Mouse (Mus musculus) monocyte, adult 5-6 weeks (primary cell): ENCODE measurements around the gene Fbxl18. TPM values are rescaled to one million over a fixed set of nuclear protein-coding genes. Genes with fewer than 3 reads are reported as not detected.

ENCODE experiments used
- ATAC-seq: fragments of 153-309, 156-312 bp; replicated peaks from 2 replicates; pipeline ENCODE4 v1.8.0; 2017; ENCODE audit warnings: mild to moderate bottlenecking; ENCODE audit not compliant: low TSS enrichment, insufficient number of reproducible peaks, severe bottlenecking, poor library complexity, low FRiP score
- total RNA-seq: library from RNA; stranded (forward); fragments of 200-1000, 200-491, 200-594 nt; gene quantifications from 3 replicates; pipeline ENCODE4 v1.2.3, GENCODE M21; 2017

The Fbxl18 gene
- total RNA-seq, 1 experiment from 2014 or later = 2.3 TPM

DNA sequence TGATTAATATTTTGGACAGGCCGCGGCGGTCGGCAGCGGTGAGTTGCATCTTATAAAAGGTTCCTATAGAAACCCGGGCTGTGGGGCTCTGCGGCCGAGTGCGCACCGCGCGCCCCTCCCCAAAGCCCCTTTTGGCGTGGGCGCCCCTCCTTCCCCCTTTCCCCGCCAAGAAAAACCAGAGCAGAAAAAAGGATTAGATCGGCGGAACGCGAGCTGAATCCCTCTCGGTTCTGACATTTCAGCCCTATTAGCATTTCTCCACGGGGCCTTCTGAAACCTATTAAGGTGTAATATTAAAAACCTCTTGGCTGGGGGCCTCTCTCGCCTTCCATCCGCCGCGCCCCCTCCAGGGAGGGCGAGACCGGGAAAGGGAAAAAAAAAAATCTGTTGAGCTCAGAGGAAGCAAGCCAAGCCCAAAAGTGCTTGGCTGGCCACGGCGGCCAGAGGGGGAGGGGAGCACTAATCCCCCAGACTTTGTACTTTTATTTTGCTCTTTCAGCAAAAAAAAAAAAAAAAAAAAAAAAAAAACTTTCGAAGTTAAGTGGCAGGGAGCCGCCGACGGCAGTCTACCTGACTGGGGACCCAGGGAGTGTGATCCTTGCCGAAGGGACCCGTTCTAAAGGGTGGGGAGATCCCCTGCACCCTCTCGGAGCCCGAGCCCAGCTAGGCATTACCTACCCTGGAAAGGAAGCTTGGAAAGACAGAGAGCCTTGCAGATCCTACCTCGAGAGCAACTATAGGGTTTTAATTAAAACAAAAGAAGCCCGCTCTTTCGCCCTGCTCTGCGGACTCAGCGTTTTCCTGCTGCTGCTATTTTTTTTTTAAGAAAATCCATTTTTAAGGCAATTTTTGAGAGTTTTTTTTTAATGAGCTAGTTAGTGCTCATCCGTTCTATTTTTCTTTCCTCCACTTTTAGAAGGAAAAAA lies 76.5 kb downstream of the Fbxl18 start:
- no peak for ATAC-seq

DNA sequence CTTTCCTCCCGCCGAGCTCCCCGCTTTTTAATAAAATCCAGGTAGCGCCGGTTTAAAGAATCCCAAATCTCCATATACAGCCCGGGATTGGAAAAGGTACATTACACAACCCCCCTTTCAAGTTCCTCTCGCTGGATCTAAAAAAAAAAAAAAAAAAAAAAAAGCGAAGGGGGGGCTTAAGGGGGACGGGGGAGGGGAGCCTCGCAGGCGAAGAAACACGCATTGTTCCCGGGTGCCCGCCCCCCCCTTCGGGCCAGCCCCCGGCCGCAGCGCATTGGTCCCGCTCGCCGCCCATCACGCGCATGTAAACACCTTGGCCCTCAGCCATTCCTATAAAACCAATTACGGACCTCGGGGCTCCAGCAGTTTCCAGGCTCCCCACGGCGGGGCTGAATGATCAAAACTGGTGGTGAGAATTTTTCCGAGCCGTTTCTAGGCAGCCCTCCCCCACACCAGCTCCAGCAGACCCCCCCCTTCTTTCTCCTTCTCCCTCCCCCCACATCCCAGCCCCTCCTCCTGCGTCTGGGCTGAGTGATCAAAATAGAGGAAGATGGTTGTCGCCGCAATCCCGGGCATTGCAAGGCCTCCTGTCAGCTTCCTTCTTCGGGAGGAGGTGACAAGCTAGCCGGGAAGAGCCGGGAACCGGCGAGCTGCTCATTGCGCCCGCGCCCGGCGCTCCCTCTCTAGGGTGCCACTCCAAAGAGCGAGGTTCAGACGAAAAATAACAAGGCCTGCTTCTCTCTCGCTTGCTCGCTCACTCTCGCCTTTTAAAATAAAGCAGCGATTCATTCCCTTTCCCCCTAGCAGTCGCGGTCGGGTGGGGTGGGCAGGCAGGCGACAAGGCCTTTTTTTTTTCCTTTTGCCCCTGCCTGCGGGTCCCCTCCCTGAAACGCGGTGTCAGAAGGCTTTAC lies 77.4 kb downstream of the Fbxl18 start, which contains the start of gene Tnrc18:
TSS of gene Tnrc18 (minus strand) at position 139 of the 911 bp plus-strand sequence.
- peak; percentile 65 for ATAC-seq

Other genes with a start within 250 kb of the Fbxl18 start
- 0.32 to 0.78 TPM (median 0.38 TPM) in 3 replicates for gene Slc29a4, start 202.9 kb downstream of the Fbxl18 start, total RNA-seq
- gene Tnrc18, start 77.8 kb downstream of the Fbxl18 start, total RNA-seq = 10.9 to 48.5 TPM (median 22.5 TPM) in 3 replicates
- 6,587 to 7,071 TPM (median 6,776 TPM) in 3 replicates for gene Actb, start 11.3 kb upstream of the Fbxl18 start, total RNA-seq
- gene Fscn1, start 64.9 kb upstream of the Fbxl18 start, total RNA-seq = 1.2 TPM in 1 of 3 replicates, not detected in the others
- 100 to 120 TPM (median 101 TPM) in 3 replicates for gene Rnf216, start 217.6 kb upstream of the Fbxl18 start, total RNA-seq